Mouse (Mus musculus): ENCODE measurements around the gene Trim52. TPM values are rescaled to one million over a fixed set of nuclear protein-coding genes. Genes with fewer than 3 reads are reported as not detected.

The Trim52 gene
- not detected in 2 replicates for polyA plus RNA-seq (2012; rRNA removed; ENCODE audit: low replicate concordance)

DNA sequence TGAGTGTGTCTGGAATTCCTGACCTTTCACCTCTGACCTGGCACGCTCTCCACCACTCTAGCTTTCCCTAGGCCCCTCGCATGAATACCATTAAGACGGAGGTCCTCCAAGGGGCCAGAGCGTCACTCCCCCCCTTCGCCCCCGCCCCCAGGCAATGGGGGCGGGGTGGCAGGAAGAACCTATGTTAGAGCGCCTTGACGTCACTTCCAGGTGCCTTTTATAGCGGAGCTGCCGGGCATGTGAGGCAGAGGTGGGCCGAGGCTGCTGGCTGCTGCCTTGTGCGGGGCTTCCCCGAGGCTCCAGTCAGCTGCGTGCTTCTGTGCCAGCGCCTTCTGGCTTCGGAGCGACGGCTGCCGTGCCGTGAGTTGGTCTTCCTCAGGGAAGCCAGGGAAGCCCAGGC is at the start of gene Trim52:
Gene Trim52, plus strand, starts transcription at position 219 of the 400 bp plus-strand sequence.

Other genes with a start within 250 kb of the Trim52 start
- gene Spry2, start 209.4 kb upstream of the Trim52 start, polyA plus RNA-seq (2012; rRNA removed; ENCODE audit: low replicate concordance): 17.6 and 29.3 TPM in 2 replicates